Mouse (Mus musculus) limb, embryonic 14.5 days (tissue): ENCODE data around the gene Crat. TPM values are rescaled to one million over a fixed set of nuclear protein-coding genes. Genes with fewer than 3 reads are reported as not detected.

Source experiments
- ATAC-seq: fragments of 200-750 bp; cut with Nextera tagmentation; 2 replicates; pipeline ENCODE4 v1.8.0; 2017; ENCODE audit warnings: low read depth, moderate number of reproducible peaks, moderate TSS enrichment; ENCODE audit not compliant: low FRiP score
- DNase-seq: peaks from one replicate; pipeline ENCODE4 v3.0.0-alpha.2; 2015; ENCODE audit warnings: low spot score
- H3K27ac ChIP-seq: fragments of 300-500 bp; sonication (generic); replicated peaks from 2 replicates; pipeline ENCODE4 v1.5.1; 2014; ENCODE audit warnings: low read depth, mild to moderate bottlenecking, low read length, moderate library complexity, mixed read lengths
- H3K27me3 ChIP-seq: fragments of 300-500 bp; sonication (generic); 2 replicates; pipeline ENCODE4 v1.6.1; 2014; ENCODE audit warnings: low read length, mixed read lengths; ENCODE audit not compliant: control insufficient read depth, insufficient read depth
- H3K36me3 ChIP-seq: fragments of 300-500 bp; sonication (generic); 2 replicates; pipeline ENCODE4 v1.6.1; 2014; ENCODE audit warnings: mild to moderate bottlenecking, low read length, moderate library complexity, mixed read lengths; ENCODE audit not compliant: control insufficient read depth, insufficient read depth
- H3K4me1 ChIP-seq: fragments of 300-500 bp; sonication (generic); 2 replicates; pipeline ENCODE4 v1.6.1; 2014; ENCODE audit warnings: antibody characterized with exemption, low read length, mixed read lengths; ENCODE audit not compliant: control insufficient read depth, insufficient read depth
- H3K4me2 ChIP-seq: fragments of 300-500 bp; sonication (generic); replicated peaks from 2 replicates; pipeline ENCODE4 v1.6.1; 2014; ENCODE audit warnings: low read depth, mild to moderate bottlenecking, low read length, moderate library complexity; ENCODE audit not compliant: severe bottlenecking
- H3K4me3 ChIP-seq: fragments of 300-500 bp; sonication (generic); replicated peaks from 2 replicates; pipeline ENCODE4 v1.5.1; 2014; ENCODE audit warnings: low read length
- H3K9ac ChIP-seq: fragments of 300-500 bp; sonication (generic); 2 replicates; pipeline ENCODE4 v1.6.1; 2014; ENCODE audit warnings: mild to moderate bottlenecking, low read depth, low read length, moderate library complexity; ENCODE audit not compliant: severe bottlenecking
- H3K9me3 ChIP-seq: fragments of 300-500 bp; sonication (generic); 2 replicates; pipeline ENCODE4 v1.6.1; 2016; ENCODE audit warnings: low read length; ENCODE audit not compliant: control insufficient read depth
- POLR2A ChIP-seq: fragments of 200-500 bp; IDR thresholded peaks from 2 replicates; pipeline ENCODE4 v1.8.0; 2012; ENCODE audit warnings: inconsistent platforms, mild to moderate bottlenecking, moderate library complexity, borderline replicate concordance; ENCODE audit not compliant: insufficient read depth, insufficient read length; ENCODE audit errors: extremely low read depth
- WGBS: fragments of 180-500 bp; shearing (Covaris S2); extraction: QIAGEN DNeasy Blood & Tissue Kit; methylation state at CpG from one replicate; pipeline ENCODE4 v1.1.7; 2014; 5-methylcytosine and 5-hydroxymethylcytosine counted together
- microRNA-seq: library from miRNA; unstranded; fragments of <30 nt; microRNA quantifications from one replicate; pipeline ENCODE4, GENCODE M21; 2016
- polyA plus RNA-seq, 2 experiments: library from polyadenylated mRNA; depleted of rRNA in 1 of 2; stranded (reverse) in 1 of 2; unstranded in 1 of 2; fragments of >200 nt; fragmentation: Nextera tagmentation in 1 of 2; extraction: Ambion mirVana in 1 of 2; gene quantifications; 2 replicates each; pipeline versions ENCODE4 v1.2.1 to v1.2.3; 2012 to 2014

Gene Crat
- polyA plus RNA-seq, 2 experiments = 25.0 to 33.4 TPM

DNA sequence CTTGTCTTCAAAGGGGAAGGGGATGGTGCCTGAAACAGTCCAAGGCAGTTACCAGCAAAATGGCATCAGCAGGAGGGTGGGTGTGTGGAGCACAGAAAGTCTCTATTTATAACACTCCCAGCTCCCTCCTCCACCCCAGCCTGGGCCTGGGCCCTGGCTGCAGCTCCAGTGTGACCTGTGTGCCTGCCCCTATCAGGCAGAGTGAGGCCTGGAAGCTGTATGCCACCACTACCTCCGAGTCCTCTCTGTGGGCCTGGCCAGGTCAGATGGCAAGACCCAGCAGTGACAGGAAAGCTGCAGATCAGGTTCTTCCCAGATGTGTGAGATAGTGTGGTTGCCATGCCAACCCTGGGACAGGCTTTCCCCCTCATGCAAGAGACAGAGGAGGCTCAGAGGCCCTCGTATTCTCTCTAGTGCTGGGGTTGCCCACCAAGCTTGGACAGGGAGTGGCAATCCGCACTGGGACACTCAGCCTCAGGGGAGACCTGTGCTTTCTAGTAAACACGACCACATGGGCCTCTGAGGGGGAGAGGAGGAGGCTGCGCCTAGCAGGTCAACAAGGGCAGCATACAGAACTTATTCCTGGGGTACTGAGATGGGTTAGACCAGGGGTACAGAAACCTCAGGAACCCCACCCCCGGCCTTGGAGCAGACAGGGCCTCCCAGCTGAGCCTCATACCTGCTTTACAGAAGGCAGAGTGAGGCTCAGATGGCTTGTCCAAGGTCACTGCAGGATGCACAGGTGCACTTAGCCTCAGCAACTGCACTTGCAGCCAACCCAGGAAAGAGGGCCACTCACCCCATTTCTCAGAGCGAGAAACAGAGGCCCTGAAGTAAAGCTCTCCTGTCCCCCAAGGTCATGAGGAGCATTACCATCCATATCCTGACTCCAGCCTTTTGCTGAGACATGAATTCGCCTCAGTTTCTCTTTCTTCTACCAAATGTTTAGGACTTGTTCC is 57.8 kb downstream of the Crat start:
- WGBS = 46% methylated on average over 8 of the region's 8 CpGs

DNA sequence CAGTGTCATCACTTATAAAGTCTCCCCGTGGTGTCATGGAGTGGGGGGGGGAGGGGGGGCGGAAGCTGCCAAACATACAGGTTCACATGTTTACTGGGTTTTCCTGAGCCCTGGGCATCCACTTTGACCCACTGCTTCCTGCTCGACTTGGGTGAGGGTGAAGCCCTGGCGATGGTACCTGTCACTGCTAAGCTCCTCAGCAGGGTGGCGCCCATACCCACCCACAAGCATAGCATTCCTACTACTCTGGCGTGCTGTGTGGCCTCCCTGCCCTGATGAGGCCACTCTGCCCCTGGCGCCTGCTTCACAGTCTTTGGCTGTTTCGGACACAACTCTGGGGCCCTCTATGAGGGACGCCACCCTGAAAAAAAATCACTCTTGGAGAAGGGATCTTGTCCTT is 58.7 kb downstream of the Crat start:
- TF ChIP-seq POLR2A = no peak
- Histone ChIP-seq H3K4me3 (no peak overlapping the region), H3K9ac (no peak overlapping the region), H3K27ac (no peak overlapping the region), H3K36me3 (peaks cover 29% of the 10 kb centered on the region), H3K4me2 (no peak overlapping the region), H3K9me3 (no peaks in the 10 kb centered on the region), H3K27me3 (no peaks in the 10 kb centered on the region), H3K4me1 (peaks cover 10% of the 10 kb centered on the region)
- WGBS = 72% methylated on average over 9 of the region's 9 CpGs
- DNase-seq = no peak
- ATAC-seq = no peak

More for the DNA sequence above, 57.8 kb downstream of the Crat start:
- peaks cover 10% of the 10 kb centered on the region for H3K4me1 ChIP-seq
- ATAC-seq = no peak
- H3K4me2 ChIP-seq = peak overlapping the region; percentile 90
- peak overlapping the region; percentile 77; the same call in 1 of the 2 replicates for H3K9ac ChIP-seq
- TF ChIP-seq POLR2A = no peak
- H3K9me3 ChIP-seq = no peaks in the 10 kb centered on the region
- no peak overlapping the region for H3K27ac ChIP-seq
- no peak for DNase-seq
- H3K36me3 ChIP-seq = peaks cover 22% of the 10 kb centered on the region
- H3K27me3 ChIP-seq = no peaks in the 10 kb centered on the region
- H3K4me3 ChIP-seq = peak overlapping the region; percentile 75

DNA sequence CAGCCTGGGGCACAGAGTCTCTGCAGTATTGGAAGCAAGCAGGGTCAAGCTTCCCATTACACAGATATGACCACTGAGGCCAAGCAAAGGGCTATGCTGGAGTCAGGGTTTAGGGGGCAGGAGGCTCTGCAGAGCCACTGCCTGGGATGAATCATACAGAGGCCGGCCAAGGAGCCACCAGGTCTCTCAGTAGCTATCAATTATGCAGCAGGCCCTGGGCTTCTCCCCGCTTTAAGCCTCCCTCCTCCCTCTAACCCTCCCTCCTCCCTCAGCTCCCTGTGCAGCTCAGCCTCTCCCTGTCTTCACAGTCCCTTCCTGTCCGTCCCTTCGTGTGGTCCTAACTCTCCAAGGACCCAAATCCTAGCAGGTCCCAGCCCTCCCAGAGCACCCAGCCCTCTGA is 59.3 kb downstream of the Crat start:
- 48% methylated on average over 4 of the region's 4 CpGs for WGBS
- Histone ChIP-seq H3K4me3 (no peak overlapping the region), H3K4me1 (peaks cover 10% of the 10 kb centered on the region), H3K27ac (no peak overlapping the region), H3K9me3 (no peaks in the 10 kb centered on the region), H3K36me3 (peaks cover 29% of the 10 kb centered on the region), H3K9ac (no peak overlapping the region), H3K4me2 (no peak overlapping the region), H3K27me3 (no peaks in the 10 kb centered on the region)
- no peak for ATAC-seq
- no peak for DNase-seq
- no peak for TF ChIP-seq POLR2A

DNA sequence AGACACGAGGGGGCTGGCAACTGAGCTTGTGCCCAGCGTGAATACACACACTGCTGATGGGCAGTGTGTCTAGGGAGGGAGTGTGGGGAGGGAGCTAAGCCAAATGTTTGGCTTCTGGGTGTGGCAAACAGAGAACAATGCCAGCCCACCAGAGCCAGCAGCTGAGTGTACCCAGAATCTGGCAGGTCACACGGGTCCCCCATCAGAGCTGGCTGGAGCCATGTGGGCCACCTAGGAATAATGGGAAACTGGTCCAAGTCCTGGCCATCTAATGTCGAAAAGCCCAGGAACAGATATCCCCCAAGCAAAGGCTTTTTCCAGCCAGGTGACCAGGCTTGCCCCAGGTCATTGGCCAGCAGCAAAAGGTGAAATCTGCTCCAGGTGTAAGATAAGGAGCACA is 59.8 kb downstream of the Crat start:
- no peak overlapping the region for H3K4me3 ChIP-seq
- H3K27me3 ChIP-seq = no peaks in the 10 kb centered on the region
- TF ChIP-seq POLR2A = no peak
- no peak overlapping the region for H3K4me2 ChIP-seq
- WGBS = 63% methylated on average over 4 of the region's 4 CpGs
- ATAC-seq = no peak
- peaks cover 10% of the 10 kb centered on the region for H3K4me1 ChIP-seq
- H3K27ac ChIP-seq = no peak overlapping the region
- H3K9ac ChIP-seq = no peak overlapping the region
- DNase-seq = no peak
- peaks cover 29% of the 10 kb centered on the region for H3K36me3 ChIP-seq
- no peaks in the 10 kb centered on the region for H3K9me3 ChIP-seq

DNA sequence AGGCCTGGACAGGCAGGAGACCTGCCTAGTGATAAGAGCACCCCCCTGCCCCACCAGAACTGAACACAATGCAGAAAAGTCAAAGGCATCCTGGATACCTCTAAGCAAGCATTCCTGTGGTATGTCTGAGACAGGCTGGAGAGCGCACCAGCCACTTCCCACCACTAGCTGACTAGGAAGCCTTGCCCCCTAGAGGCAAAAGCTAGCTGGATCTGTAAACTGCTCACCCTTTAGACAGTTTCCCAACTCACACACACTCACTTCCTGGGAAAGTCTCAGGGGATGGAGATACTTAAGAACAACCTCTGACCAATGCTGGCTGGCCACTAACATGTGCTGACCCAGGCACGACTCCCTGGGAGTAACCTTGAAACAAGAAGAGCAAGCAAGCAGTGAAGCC is 64.5 kb downstream of the Crat start:
- no peak for ATAC-seq
- H3K9me3 ChIP-seq = no peaks in the 10 kb centered on the region

More for the DNA sequence above, 64.5 kb downstream of the Crat start:
- Histone ChIP-seq H3K36me3 (peaks cover 73% of the 10 kb centered on the region), H3K4me2 (no peak overlapping the region), H3K9ac (no peak overlapping the region), H3K27me3 (no peaks in the 10 kb centered on the region), H3K4me1 (no peaks in the 10 kb centered on the region), H3K4me3 (no peak overlapping the region), H3K27ac (no peak overlapping the region)
- 85% methylated on average over 2 of the region's 2 CpGs for WGBS
- TF ChIP-seq POLR2A = no peak
- peak; percentile 12 for DNase-seq

Small RNA genes lying within 50 kb of the gene (microRNA-seq; reads per million reads assigned to microRNA genes)
- gene Gm47292 = not detected

Other genes with a start within 250 kb of the Crat start
- 18.5 and 24.7 TPM in 2 replicates for gene Endog, start 244.3 kb downstream of the Crat start, polyA plus RNA-seq (2012; rRNA removed)
- 20.9 and 22.6 TPM in 2 replicates for gene Endog, start 244.3 kb downstream of the Crat start, polyA plus RNA-seq (2014; fragmentation: Nextera tagmentation; extraction: Ambion mirVana)
- gene Spout1, start 237.4 kb downstream of the Crat start, polyA plus RNA-seq (2012; rRNA removed) = 69.1 and 73.7 TPM in 2 replicates
- gene Spout1, start 237.4 kb downstream of the Crat start, polyA plus RNA-seq (2014; fragmentation: Nextera tagmentation; extraction: Ambion mirVana) = 75.6 and 79.9 TPM in 2 replicates
- 24.5 and 30.3 TPM in 2 replicates for gene Kyat1, start 210.0 kb downstream of the Crat start, polyA plus RNA-seq (2012; rRNA removed)
- gene Kyat1, start 210.0 kb downstream of the Crat start, polyA plus RNA-seq (2014; fragmentation: Nextera tagmentation; extraction: Ambion mirVana) = 10.2 and 10.3 TPM in 2 replicates
- 18.8 and 26.3 TPM in 2 replicates for gene Lrrc8a, start 178.1 kb downstream of the Crat start, polyA plus RNA-seq (2012; rRNA removed)
- 47.2 and 53.8 TPM in 2 replicates for gene Lrrc8a, start 178.1 kb downstream of the Crat start, polyA plus RNA-seq (2014; fragmentation: Nextera tagmentation; extraction: Ambion mirVana)
- 3.8 and 6.0 TPM in 2 replicates for gene Gm28035, start 175.2 kb downstream of the Crat start, polyA plus RNA-seq (2012; rRNA removed)
- gene Gm28035, start 175.2 kb downstream of the Crat start, polyA plus RNA-seq (2014; fragmentation: Nextera tagmentation; extraction: Ambion mirVana) = 0.11 and 0.23 TPM in 2 replicates
- gene Phyhd1, start 149.6 kb downstream of the Crat start, polyA plus RNA-seq (2012; rRNA removed) = 11.7 and 12.8 TPM in 2 replicates
- 5.0 and 5.1 TPM in 2 replicates for gene Phyhd1, start 149.6 kb downstream of the Crat start, polyA plus RNA-seq (2014; fragmentation: Nextera tagmentation; extraction: Ambion mirVana)
- gene Gm28038, start 134.8 kb downstream of the Crat start, polyA plus RNA-seq (2012; rRNA removed) = not detected in 2 replicates
- not detected in 2 replicates for gene Gm28038, start 134.8 kb downstream of the Crat start, polyA plus RNA-seq (2014; fragmentation: Nextera tagmentation; extraction: Ambion mirVana)
- gene Dolk, start 129.5 kb downstream of the Crat start, polyA plus RNA-seq (2012; rRNA removed) = 13.8 and 19.0 TPM in 2 replicates
- 31.0 and 32.4 TPM in 2 replicates for gene Dolk, start 129.5 kb downstream of the Crat start, polyA plus RNA-seq (2014; fragmentation: Nextera tagmentation; extraction: Ambion mirVana)
- 55.6 and 73.6 TPM in 2 replicates for gene Nup188, start 129.4 kb downstream of the Crat start, polyA plus RNA-seq (2012; rRNA removed)
- 39.8 and 42.6 TPM in 2 replicates for gene Nup188, start 129.4 kb downstream of the Crat start, polyA plus RNA-seq (2014; fragmentation: Nextera tagmentation; extraction: Ambion mirVana)
- gene Sh3glb2, start 56.5 kb downstream of the Crat start, polyA plus RNA-seq (2012; rRNA removed) = 122 and 167 TPM in 2 replicates
- gene Sh3glb2, start 56.5 kb downstream of the Crat start, polyA plus RNA-seq (2014; fragmentation: Nextera tagmentation; extraction: Ambion mirVana) = 64.8 and 70.1 TPM in 2 replicates
- gene Miga2, start 51.6 kb downstream of the Crat start, polyA plus RNA-seq (2012; rRNA removed) = 28.9 and 37.3 TPM in 2 replicates
- gene Miga2, start 51.6 kb downstream of the Crat start, polyA plus RNA-seq (2014; fragmentation: Nextera tagmentation; extraction: Ambion mirVana) = 20.5 and 21.7 TPM in 2 replicates
- 49.8 and 71.3 TPM in 2 replicates for gene Dolpp1, start 23.6 kb downstream of the Crat start, polyA plus RNA-seq (2012; rRNA removed)
- gene Dolpp1, start 23.6 kb downstream of the Crat start, polyA plus RNA-seq (2014; fragmentation: Nextera tagmentation; extraction: Ambion mirVana) = 30.9 and 31.8 TPM in 2 replicates
- 142 and 168 TPM in 2 replicates for gene Ptpa, start 226 bp upstream of the Crat start, polyA plus RNA-seq (2012; rRNA removed)
- 74.5 and 87.6 TPM in 2 replicates for gene Ptpa, start 226 bp upstream of the Crat start, polyA plus RNA-seq (2014; fragmentation: Nextera tagmentation; extraction: Ambion mirVana)
- gene Ier5l, start 58.4 kb upstream of the Crat start, polyA plus RNA-seq (2012; rRNA removed) = 31.0 and 47.8 TPM in 2 replicates
- 3.9 and 7.5 TPM in 2 replicates for gene Ier5l, start 58.4 kb upstream of the Crat start, polyA plus RNA-seq (2014; fragmentation: Nextera tagmentation; extraction: Ambion mirVana)
- 1.2 and 1.3 TPM in 2 replicates for gene Cstad, start 179.2 kb upstream of the Crat start, polyA plus RNA-seq (2012; rRNA removed)
- gene Cstad, start 179.2 kb upstream of the Crat start, polyA plus RNA-seq (2014; fragmentation: Nextera tagmentation; extraction: Ambion mirVana) = 2.2 and 3.1 TPM in 2 replicates